Mouse (Mus musculus): ENCODE results near the gene Copb1.

- TF ChIP-seq POLR2A (IDR thresholded peaks at IDR 0.05; ENCODE audit: insufficient read depth, low read length), result no peak
- TF ChIP-seq CTCF (IDR thresholded peaks at IDR 0.05; ENCODE audit: low read depth, low read length), result no peak
- no peak for TF ChIP-seq EP300 (IDR thresholded peaks at IDR 0.05; ENCODE audit: insufficient read depth, low read depth, low read length)
Observed at GRCm38 (mm10) chr7:114198252-114198651, 56.3 kb downstream of the Copb1 start.

Data from ES-Bruce4 (cell line).